Mouse (Mus musculus) left cerebral cortex, adult 8-10 months (tissue): ENCODE results near the gene Anapc15-ps. TPM values are rescaled to one million over a fixed set of nuclear protein-coding genes. Genes with fewer than 3 reads are reported as not detected.
"Not testable (repeated sequence)": the region's sequence is repeated elsewhere in the genome, so short reads cannot be mapped to it uniquely, and the experiment has no call there.

Experiments
- DNase-seq, 2 experiments: peaks; one replicate each; pipeline ENCODE4 v3.0.0; 2022; ENCODE audit warnings: low spot score in 2 of 2
- total RNA-seq, 4 experiments: library from RNA; stranded (reverse); gene quantifications; 2 replicates each; pipeline ENCODE4 v1.2.4; 2022

The Anapc15-ps gene
- total RNA-seq, 4 experiments from 2014 or later = not detected

- no peak for DNase-seq
Observed at GRCm38 (mm10) chr10:95631568-95631967, 41.7 kb downstream of the Anapc15-ps start.

- DNase-seq = no peak
Observed at GRCm38 (mm10) chr10:95630726-95631345, 42.4 kb downstream of the Anapc15-ps start.

GRCm38 (mm10) chr10:95630166-95630565, 43.1 kb downstream of the Anapc15-ps start:
- not testable (repeated sequence) for DNase-seq

GRCm38 (mm10) chr10:95628338-95628737, 44.9 kb downstream of the Anapc15-ps start:
- no peak for DNase-seq

GRCm38 (mm10) chr10:95627381-95627780, 45.9 kb downstream of the Anapc15-ps start:
- no peak for DNase-seq

- no peak for DNase-seq
Observed at GRCm38 (mm10) chr10:95625300-95625699, 48.0 kb downstream of the Anapc15-ps start.

- DNase-seq = no peak
Observed at GRCm38 (mm10) chr10:95624007-95624406, 49.2 kb downstream of the Anapc15-ps start.

- no peak for DNase-seq
Observed at GRCm38 (mm10) chr10:95623518-95623905, 49.7 kb downstream of the Anapc15-ps start.

Other genes with a start within 250 kb of the Anapc15-ps start
- gene Mrpl42, start 171.5 kb downstream of the Anapc15-ps start, total RNA-seq = 10 to 100 TPM; 60.9 to 73.8 (median 65.8) TPM
- gene Ube2n, start 158.3 kb downstream of the Anapc15-ps start, total RNA-seq = 100 to 1,000 TPM; 181 to 234 (median 208) TPM
- gene Nudt4, start 109.3 kb downstream of the Anapc15-ps start, total RNA-seq = 100 to 1,000 TPM; 125 to 146 (median 131) TPM
- under 1 TPM in 1 of 4 experiments, not detected in 3; 0.26 TPM for gene Gm33543, start 169.5 kb upstream of the Anapc15-ps start, total RNA-seq